8 mouse cellular contexts compared by ENCODE assay signal in the genomic region with DNA sequence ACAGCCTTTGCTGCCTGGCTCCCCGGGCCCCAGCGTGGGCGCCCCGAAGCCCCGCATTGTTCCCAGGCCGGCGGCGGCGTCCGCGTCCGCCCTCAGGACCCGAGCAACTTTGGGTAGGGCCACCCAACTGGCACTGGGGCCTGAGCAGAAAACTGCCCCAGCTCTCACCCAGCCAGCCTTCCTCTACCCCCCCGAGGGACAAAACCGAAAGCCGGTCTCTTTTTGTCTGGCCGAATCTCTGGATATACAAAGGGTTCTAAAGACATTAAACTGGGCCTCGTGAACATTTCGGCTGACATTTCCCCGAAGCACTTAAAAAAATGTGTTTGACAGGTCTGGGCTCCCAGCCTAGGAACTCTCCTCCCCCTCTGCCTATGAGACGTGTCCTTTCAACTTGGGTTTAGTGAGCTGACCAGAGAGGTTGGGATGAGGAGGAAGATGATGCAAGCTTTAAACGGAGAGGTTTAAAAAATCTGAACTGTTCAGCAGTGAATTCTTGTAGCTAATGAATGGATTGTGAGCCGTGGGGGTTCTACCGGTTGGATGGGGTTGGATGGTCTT. TPM values are rescaled to one million over a fixed set of nuclear protein-coding genes. Genes with fewer than 3 reads are reported as not detected.
DNase-seq lines count a peak whose midpoint lies in the region; ATAC-seq and TF ChIP-seq lines count a peak whose summit lies in the region.

No protein-coding gene starts in this region.

- no peak for TF ChIP-seq EP300 in lung, postnatal 0 days (IDR thresholded peaks at IDR 0.05)

- H3K27me3 ChIP-seq in lung, postnatal 0 days (replicated peaks; ENCODE audit: insufficient read depth, low read length), result no peaks in the 10 kb centered on the region

- DNase-seq in gastrocnemius, adult 2 months, result no peak
- DNase-seq in gastrocnemius, postnatal 4 days (ENCODE audit: low spot score in 2 of 2), result no peak
- DNase-seq in ES-CJ7 (ENCODE audit: low read depth, low spot score), result peak; percentile 20
- DNase-seq in heart, adult 18-20 months, result peak; percentile 52 to 70
- DNase-seq in kidney, adult 8-10 months, result peak; percentile 36 to 37
- DNase-seq in lung, postnatal 0 days (ENCODE audit: low spot score), result peak; percentile 84
- peak; percentile 63 for DNase-seq in retina, embryonic 14.5 days (ENCODE audit: low spot score)

- peaks cover 4% of the 10 kb centered on the region; the same call in 1 of the 2 replicates for H3K4me1 ChIP-seq in lung, postnatal 0 days (ENCODE audit: insufficient read depth, low read depth, low read length)

- ATAC-seq in common myeloid progenitor, adult 5-6 weeks (replicated peaks; ENCODE audit: low read depth, poor library complexity, severe bottlenecking), result peak; percentile 7; the same call in 1 of the 2 replicates
- ATAC-seq in lung, postnatal 0 days, result peak; percentile 20

- H3K9me3 ChIP-seq in lung, postnatal 0 days (ENCODE audit: low read length), result no peaks in the 10 kb centered on the region

- 8% methylated on average over 18 of the region's 24 CpGs for WGBS in lung, postnatal 0 days

- TF ChIP-seq CTCF in gastrocnemius, adult 2 months (IDR thresholded peaks at IDR 0.05), result no peak
- TF ChIP-seq CTCF in lung, postnatal 0 days (IDR thresholded peaks at IDR 0.05), result no peak

- intact Hi-C loops in gastrocnemius, adult 2 months (cut with DNase I), result loop anchor here (2.0 to 10.0 kb wide), 2 partner anchors 52 to 380 kb away; a partner anchor contains a TSS

- peak overlapping the region; percentile 96 for H3K9ac ChIP-seq in lung, postnatal 0 days (replicated peaks; ENCODE audit: low read depth)

- H3K27ac ChIP-seq in gastrocnemius, adult 2 months, result peak overlapping the region; percentile 86
- peak overlapping the region; percentile 91 for H3K27ac ChIP-seq in lung, postnatal 0 days (ENCODE audit: low read length)

- peak overlapping the region; percentile 85 for H3K4me2 ChIP-seq in lung, postnatal 0 days (replicated peaks; ENCODE audit: low read depth, low read length)

- H3K4me3 ChIP-seq in gastrocnemius, adult 2 months, result peak overlapping the region; percentile 99
- peak overlapping the region; percentile 96 for H3K4me3 ChIP-seq in lung, postnatal 0 days (ENCODE audit: low read depth, low read length)

- no peaks in the 10 kb centered on the region for H3K36me3 ChIP-seq in lung, postnatal 0 days (ENCODE audit: insufficient read depth, low read length)

RNA-seq across cellular contexts. Expression of a gene that starts 1.0 kb away (rescaled TPM):
- total RNA-seq in gastrocnemius, adult 2 months (2021), result 10 to 100 TPM; 20.3 to 23.5 TPM
- total RNA-seq in gastrocnemius, postnatal 4 days (2021), result 10 to 100 TPM; 75.2 to 77.8 TPM
- total RNA-seq in common myeloid progenitor, adult 5-6 weeks (2017), result 78.2 and 95.5 TPM in 2 replicates
- total RNA-seq in heart, adult 18-20 months (2021), result 10 to 100 TPM; 76.9 to 98.0 TPM
- 69.7 and 73.9 TPM in 2 replicates for polyA plus RNA-seq in lung, postnatal 0 days (2015; fragmentation: Nextera tagmentation; extraction: Ambion mirVana)

RNA-seq across cellular contexts. Expression of a gene that starts 39.1 kb away (rescaled TPM):
- under 1 TPM; 0.31 to 0.38 TPM for total RNA-seq in gastrocnemius, adult 2 months (2021)
- 1 to 10 TPM; 1.6 to 1.8 TPM for total RNA-seq in gastrocnemius, postnatal 4 days (2021)
- 38.5 and 43.5 TPM in 2 replicates for total RNA-seq in common myeloid progenitor, adult 5-6 weeks (2017)
- 1 to 10 TPM in 1 of 2 experiments, under 1 TPM in 1; 0.89 to 1.5 TPM for total RNA-seq in heart, adult 18-20 months (2021)
- 5.5 TPM in 2 replicates for polyA plus RNA-seq in lung, postnatal 0 days (2015; fragmentation: Nextera tagmentation; extraction: Ambion mirVana)

RNA-seq across cellular contexts. Expression of a gene that starts 46.2 kb away (rescaled TPM):
- total RNA-seq in gastrocnemius, adult 2 months (2021), result under 1 TPM; 0.31 to 0.61 TPM
- total RNA-seq in gastrocnemius, postnatal 4 days (2021), result 1 to 10 TPM; 2.9 TPM
- 0.15 and 1.2 TPM in 2 replicates for total RNA-seq in common myeloid progenitor, adult 5-6 weeks (2017)
- under 1 TPM; 0.05 to 0.18 TPM for total RNA-seq in heart, adult 18-20 months (2021)
- 0.04 TPM in 2 replicates for polyA plus RNA-seq in lung, postnatal 0 days (2015; fragmentation: Nextera tagmentation; extraction: Ambion mirVana)

RNA-seq across cellular contexts. Expression of a gene that starts 52.9 kb away (rescaled TPM):
- total RNA-seq in gastrocnemius, adult 2 months (2021), result not detected
- not detected for total RNA-seq in gastrocnemius, postnatal 4 days (2021)
- not detected in 2 replicates for total RNA-seq in common myeloid progenitor, adult 5-6 weeks (2017)
- total RNA-seq in heart, adult 18-20 months (2021), result not detected
- 0.11 and 0.40 TPM in 2 replicates for polyA plus RNA-seq in lung, postnatal 0 days (2015; fragmentation: Nextera tagmentation; extraction: Ambion mirVana)

RNA-seq across cellular contexts. Expression of a gene that starts 53.1 kb away (rescaled TPM):
- total RNA-seq in gastrocnemius, adult 2 months (2021), result 1 to 10 TPM; 2.2 to 5.4 TPM
- 10 to 100 TPM; 14.0 TPM for total RNA-seq in gastrocnemius, postnatal 4 days (2021)
- total RNA-seq in common myeloid progenitor, adult 5-6 weeks (2017), result 10.5 and 13.4 TPM in 2 replicates
- total RNA-seq in heart, adult 18-20 months (2021), result 10 to 100 TPM; 10.9 to 12.9 TPM
- 8.4 and 8.9 TPM in 2 replicates for polyA plus RNA-seq in lung, postnatal 0 days (2015; fragmentation: Nextera tagmentation; extraction: Ambion mirVana)

Comparison
In these comparisons a context has a peak if more than half of its experiments do, and no peak if none do; other contexts are left out.
1. DNase-seq: peak in ES-CJ7 (single experiment), heart, adult 18-20 months (2 of 2), kidney, adult 8-10 months (2 of 2), lung, postnatal 0 days (single experiment) and retina, embryonic 14.5 days (single experiment); none in gastrocnemius, adult 2 months (single experiment) and gastrocnemius, postnatal 4 days (0 of 2).
2. RNA of a gene that starts 39.1 kb away (total RNA-seq): 38.5 to 43.5 TPM in common myeloid progenitor, adult 5-6 weeks; 1.6 to 1.8 TPM in gastrocnemius, postnatal 4 days, 0.89 to 1.5 TPM in heart, adult 18-20 months and 0.31 to 0.38 TPM in gastrocnemius, adult 2 months; every median in the first group is over 10 times any median in the second.